Mouse (Mus musculus) kidney, adult 2 months (tissue): ENCODE data around the gene Arpc3.

ENCODE experiments used
- CTCF ChIP-seq: fragments of 200-500 bp; conservative IDR thresholded peaks from 2 replicates; pipeline ENCODE4 v1.5.1; 2011; ENCODE audit warnings: low read depth, mild to moderate bottlenecking, control low read depth, low read length, moderate library complexity, mixed read lengths; ENCODE audit not compliant: insufficient read depth, insufficient read length
- POLR2A ChIP-seq: fragments of 200-500 bp; IDR thresholded peaks from one replicate; pipeline ENCODE4 v1.6.1; 2011; ENCODE audit warnings: low read depth, low read length, control low read depth

- TF ChIP-seq POLR2A (no peak), CTCF (no peak)
These were observed 396 bp upstream of the Arpc3 start for GRCm38 (mm10) chr5:122391178-122391785.
